Mouse (Mus musculus) thymus, postnatal 25 days (tissue): ENCODE results near the gene Obp2a.
"Not testable (repeated sequence)": the region's sequence is repeated elsewhere in the genome, so short reads cannot be mapped to it uniquely, and the experiment has no call there.

Experiments used
- DNase-seq: peaks from one replicate; pipeline ENCODE4 v3.0.0; 2022

The Obp2a gene

GRCm38 (mm10) chr2:25711641-25712040 lies 11.8 kb downstream of the Obp2a start:
- DNase-seq, result not testable (repeated sequence)

- no peak for DNase-seq
Observed at GRCm38 (mm10) chr2:25717222-25717621, 17.4 kb downstream of the Obp2a start.

- DNase-seq, result no peak
Observed at GRCm38 (mm10) chr2:25733199-25733930, 33.5 kb downstream of the Obp2a start.

- not testable (repeated sequence) for DNase-seq
Observed at GRCm38 (mm10) chr2:25736709-25737108, 36.9 kb downstream of the Obp2a start, which contains the start of gene Obp2b. TSS of gene Obp2b (plus strand) at chr2:25737009.

GRCm38 (mm10) chr2:25741671-25742070 lies 41.8 kb downstream of the Obp2a start:
- no peak for DNase-seq
